8 mouse cellular contexts compared by ENCODE assay signal in the genomic region with DNA sequence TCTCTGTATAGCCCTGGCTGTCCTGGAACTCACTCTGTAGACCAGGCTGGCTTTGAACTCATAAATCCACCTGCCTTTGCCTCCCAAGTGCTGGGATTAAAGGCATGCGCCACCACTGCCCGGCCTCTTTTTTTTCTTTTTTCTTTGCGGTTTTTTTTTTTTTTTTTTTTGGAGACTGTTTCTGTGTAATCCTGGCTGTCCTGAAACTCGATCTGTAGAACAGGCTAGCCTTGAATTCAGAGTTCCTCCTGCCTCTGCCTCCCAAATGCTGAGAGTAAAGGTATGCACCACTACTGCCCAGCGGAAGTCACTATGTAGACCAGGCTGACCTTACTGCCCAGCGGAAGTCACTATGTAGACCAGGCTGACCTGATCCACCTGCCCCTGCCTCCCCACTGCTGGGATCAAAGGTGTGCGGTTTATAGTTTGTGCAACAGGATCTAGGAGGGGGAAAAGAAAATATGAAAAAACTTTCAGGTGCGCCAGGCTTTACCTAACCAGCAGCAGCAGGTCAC. TPM values are rescaled to one million over a fixed set of nuclear protein-coding genes. Genes with fewer than 3 reads are reported as not detected.
DNase-seq lines count a peak whose midpoint lies in the region; ATAC-seq and TF ChIP-seq lines count a peak whose summit lies in the region.

No protein-coding gene starts in this region.

- no peak overlapping the region for H3K27ac ChIP-seq in left cerebral cortex, adult 2 months
- no peak overlapping the region for H3K27ac ChIP-seq in embryonic facial prominence, embryonic 14.5 days (replicated peaks; ENCODE audit: low read depth, low read length)
- H3K27ac ChIP-seq in intestine, embryonic 16.5 days (ENCODE audit: low read length), result no peak overlapping the region; the same call in 1 of the 2 replicates
- H3K27ac ChIP-seq in neural tube, embryonic 12.5 days, result no peak overlapping the region

- H3K4me2 ChIP-seq in embryonic facial prominence, embryonic 14.5 days (ENCODE audit: low read depth, low read length), result peak overlapping the region; percentile 77
- peak overlapping the region; percentile 37 for H3K4me2 ChIP-seq in intestine, embryonic 16.5 days (ENCODE audit: low read depth, low read length)
- H3K4me2 ChIP-seq in neural tube, embryonic 12.5 days (replicated peaks), result peak overlapping the region; percentile 84

- ATAC-seq in embryonic facial prominence, embryonic 14.5 days (ENCODE audit: low read depth), result peak; percentile 8; the same call in 1 of the 2 replicates
- ATAC-seq in intestine, embryonic 16.5 days, result peak; percentile 36
- ATAC-seq in neural tube, embryonic 12.5 days (ENCODE audit: low FRiP score, low read depth), result no peak

- DNase-seq in left cerebral cortex, adult 2 months (ENCODE audit: extremely low spot score in 1 of 2, low spot score in 2 of 2), result no peak
- DNase-seq in left cerebral cortex, adult 9 months (ENCODE audit: low spot score in 2 of 2), result no peak
- no peak for DNase-seq in embryonic facial prominence, embryonic 14.5 days (ENCODE audit: low spot score)
- no peak for DNase-seq in natural killer cell, adult 2 months (ENCODE audit: low spot score in 2 of 2)
- DNase-seq in urinary bladder, postnatal 25 days (ENCODE audit: low spot score), result no peak
- no peak for DNase-seq in gastrocnemius, adult 8-10 months (ENCODE audit: low spot score in 2 of 2)

- TF ChIP-seq CTCF in left cerebral cortex, adult 2 months (IDR thresholded peaks at IDR 0.05), result no peak

- intact Hi-C loops in left cerebral cortex, adult 2 months (cut with DNase I), result loop anchor here (1.0 to 5.0 kb wide), 2 partner anchors 12 to 33 kb away; partner anchors contain the start of genes D930048N14Rik and N4bp3

- H3K4me1 ChIP-seq in embryonic facial prominence, embryonic 14.5 days (ENCODE audit: control insufficient read depth, insufficient read depth, low read length), result peaks cover 19% of the 10 kb centered on the region
- peaks cover 31% of the 10 kb centered on the region for H3K4me1 ChIP-seq in intestine, embryonic 16.5 days (ENCODE audit: control insufficient read depth, insufficient read depth, low read length)
- H3K4me1 ChIP-seq in neural tube, embryonic 12.5 days, result peaks cover 20% of the 10 kb centered on the region

- peak overlapping the region; percentile 77 for H3K4me3 ChIP-seq in left cerebral cortex, adult 2 months
- peak overlapping the region; percentile 58 for H3K4me3 ChIP-seq in embryonic facial prominence, embryonic 14.5 days (ENCODE audit: low read depth, low read length)
- H3K4me3 ChIP-seq in intestine, embryonic 16.5 days (ENCODE audit: low read length), result peak overlapping the region; percentile 70
- peak overlapping the region; percentile 84 for H3K4me3 ChIP-seq in neural tube, embryonic 12.5 days

- H3K9me3 ChIP-seq in embryonic facial prominence, embryonic 14.5 days (ENCODE audit: control insufficient read depth, low read length), result no peaks in the 10 kb centered on the region
- H3K9me3 ChIP-seq in intestine, embryonic 16.5 days (ENCODE audit: control insufficient read depth, low read length), result no peaks in the 10 kb centered on the region
- no peaks in the 10 kb centered on the region for H3K9me3 ChIP-seq in neural tube, embryonic 12.5 days

- H3K27me3 ChIP-seq in embryonic facial prominence, embryonic 14.5 days (replicated peaks; ENCODE audit: control insufficient read depth, insufficient read depth, low read length), result no peaks in the 10 kb centered on the region
- no peaks in the 10 kb centered on the region for H3K27me3 ChIP-seq in intestine, embryonic 16.5 days (replicated peaks; ENCODE audit: control insufficient read depth, insufficient read depth, low read length)
- no peaks in the 10 kb centered on the region for H3K27me3 ChIP-seq in neural tube, embryonic 12.5 days (replicated peaks)

- WGBS in embryonic facial prominence, embryonic 14.5 days, result 54% methylated on average over 8 of the region's 8 CpGs
- 51% methylated on average over 8 of the region's 8 CpGs for WGBS in intestine, embryonic 16.5 days
- WGBS in neural tube, embryonic 12.5 days, result 54% methylated on average over 8 of the region's 8 CpGs

- H3K36me3 ChIP-seq in embryonic facial prominence, embryonic 14.5 days (ENCODE audit: control insufficient read depth, insufficient read depth, low read length), result peaks cover 25% of the 10 kb centered on the region
- H3K36me3 ChIP-seq in intestine, embryonic 16.5 days (ENCODE audit: control insufficient read depth, insufficient read depth, low read length), result peaks cover 11% of the 10 kb centered on the region; the same call in 1 of the 2 replicates
- peaks cover 22% of the 10 kb centered on the region for H3K36me3 ChIP-seq in neural tube, embryonic 12.5 days

- H3K9ac ChIP-seq in embryonic facial prominence, embryonic 14.5 days (ENCODE audit: low read depth, low read length), result peak overlapping the region; percentile 36; the same call in 1 of the 2 replicates
- H3K9ac ChIP-seq in intestine, embryonic 16.5 days (ENCODE audit: low read depth, low read length), result 0 out of 2 replicates have a peak overlapping the region, but pooled peaks have one; percentile 10
- H3K9ac ChIP-seq in neural tube, embryonic 12.5 days, result peak overlapping the region; percentile 17; the same call in 1 of the 2 replicates

RNA-seq across cellular contexts. Expression of gene Nhp2, which starts 0.6 kb away (rescaled TPM):
- 10 to 100 TPM; 45.0 to 46.2 TPM for total RNA-seq in left cerebral cortex, adult 2 months (2021)
- polyA plus RNA-seq in embryonic facial prominence, embryonic 14.5 days (2014; fragmentation: Nextera tagmentation; extraction: Ambion mirVana), result 158 and 162 TPM in 2 replicates
- 150 and 175 TPM in 2 replicates for polyA plus RNA-seq in intestine, embryonic 16.5 days (2015; fragmentation: Nextera tagmentation; extraction: Ambion mirVana)
- polyA plus RNA-seq in neural tube, embryonic 12.5 days (2016; fragmentation: Nextera tagmentation; extraction: Ambion mirVana), result 121 and 122 TPM in 2 replicates
- 10 to 100 TPM; 23.0 to 28.1 (median 25.8) TPM for total RNA-seq in gastrocnemius, adult 8-10 months (2022)

RNA-seq across cellular contexts. Expression of gene Hnrnpab, which starts 12.3 kb away (rescaled TPM):
- 100 to 1,000 TPM; 120 to 127 TPM for total RNA-seq in left cerebral cortex, adult 2 months (2021)
- polyA plus RNA-seq in embryonic facial prominence, embryonic 14.5 days (2014; fragmentation: Nextera tagmentation; extraction: Ambion mirVana), result 433 and 475 TPM in 2 replicates
- 261 and 264 TPM in 2 replicates for polyA plus RNA-seq in intestine, embryonic 16.5 days (2015; fragmentation: Nextera tagmentation; extraction: Ambion mirVana)
- polyA plus RNA-seq in neural tube, embryonic 12.5 days (2016; fragmentation: Nextera tagmentation; extraction: Ambion mirVana), result 734 and 808 TPM in 2 replicates
- total RNA-seq in gastrocnemius, adult 8-10 months (2022), result 100 to 1,000 TPM in 2 of 4 experiments, 10 to 100 TPM in 2; 91.0 to 116 (median 101) TPM

RNA-seq across cellular contexts. Expression of gene Rmnd5b, which starts 16.7 kb away (rescaled TPM):
- 10 to 100 TPM; 56.1 to 61.9 TPM for total RNA-seq in left cerebral cortex, adult 2 months (2021)
- 44.2 and 50.4 TPM in 2 replicates for polyA plus RNA-seq in embryonic facial prominence, embryonic 14.5 days (2014; fragmentation: Nextera tagmentation; extraction: Ambion mirVana)
- 42.0 and 44.4 TPM in 2 replicates for polyA plus RNA-seq in intestine, embryonic 16.5 days (2015; fragmentation: Nextera tagmentation; extraction: Ambion mirVana)
- polyA plus RNA-seq in neural tube, embryonic 12.5 days (2016; fragmentation: Nextera tagmentation; extraction: Ambion mirVana), result 57.6 and 57.7 TPM in 2 replicates
- 10 to 100 TPM; 10.5 to 13.0 (median 12.3) TPM for total RNA-seq in gastrocnemius, adult 8-10 months (2022)

RNA-seq across cellular contexts. Expression of gene N4bp3, which starts 31.7 kb away (rescaled TPM):
- 10 to 100 TPM; 10.4 to 14.3 TPM for total RNA-seq in left cerebral cortex, adult 2 months (2021)
- 32.1 and 37.8 TPM in 2 replicates for polyA plus RNA-seq in embryonic facial prominence, embryonic 14.5 days (2014; fragmentation: Nextera tagmentation; extraction: Ambion mirVana)
- 16.1 and 17.0 TPM in 2 replicates for polyA plus RNA-seq in intestine, embryonic 16.5 days (2015; fragmentation: Nextera tagmentation; extraction: Ambion mirVana)
- 15.1 and 16.8 TPM in 2 replicates for polyA plus RNA-seq in neural tube, embryonic 12.5 days (2016; fragmentation: Nextera tagmentation; extraction: Ambion mirVana)
- total RNA-seq in gastrocnemius, adult 8-10 months (2022), result 1 to 10 TPM; 2.0 to 3.1 (median 2.5) TPM

RNA-seq across cellular contexts. Expression of gene D930048N14Rik, which starts 31.8 kb away (rescaled TPM):
- total RNA-seq in left cerebral cortex, adult 2 months (2021), result 1 to 10 TPM; 1.8 to 1.9 TPM
- polyA plus RNA-seq in embryonic facial prominence, embryonic 14.5 days (2014; fragmentation: Nextera tagmentation; extraction: Ambion mirVana), result 2.8 and 3.3 TPM in 2 replicates
- 3.4 and 3.7 TPM in 2 replicates for polyA plus RNA-seq in intestine, embryonic 16.5 days (2015; fragmentation: Nextera tagmentation; extraction: Ambion mirVana)
- 1.2 and 1.4 TPM in 2 replicates for polyA plus RNA-seq in neural tube, embryonic 12.5 days (2016; fragmentation: Nextera tagmentation; extraction: Ambion mirVana)
- under 1 TPM in 3 of 4 experiments, not detected in 1; 0.15 to 0.19 (median 0.19) TPM for total RNA-seq in gastrocnemius, adult 8-10 months (2022)
